Mouse (Mus musculus) embryonic facial prominence, embryonic 14.5 days (tissue): ENCODE measurements around the gene Gm20865. TPM values are rescaled to one million over a fixed set of nuclear protein-coding genes. Genes with fewer than 3 reads are reported as not detected.
"Not testable (repeated sequence)": the region's sequence is repeated elsewhere in the genome, so short reads cannot be mapped to it uniquely, and the experiment has no call there.

Experiments
- ATAC-seq: fragments of 200-750 bp; cut with Nextera tagmentation; 2 replicates; pipeline ENCODE4 v1.8.0; 2017; ENCODE audit warnings: low read depth, moderate number of reproducible peaks, moderate TSS enrichment
- DNase-seq: peaks from one replicate; pipeline ENCODE4 v3.0.0-alpha.2; 2015; ENCODE audit warnings: low spot score
- H3K27ac ChIP-seq: fragments of 300-500 bp; sonication (generic); replicated peaks from 2 replicates; pipeline ENCODE4 v1.5.1; 2014; ENCODE audit warnings: low read depth, mild to moderate bottlenecking, low read length, moderate library complexity
- H3K27me3 ChIP-seq: fragments of 300-500 bp; sonication (generic); replicated peaks from 2 replicates; pipeline ENCODE4 v1.6.1; 2014; ENCODE audit warnings: low read length; ENCODE audit not compliant: control insufficient read depth, insufficient read depth
- H3K36me3 ChIP-seq: fragments of 300-500 bp; sonication (generic); 2 replicates; pipeline ENCODE4 v1.6.1; 2014; ENCODE audit warnings: low read length, mixed read lengths; ENCODE audit not compliant: control insufficient read depth, insufficient read depth
- H3K4me1 ChIP-seq: fragments of 300-500 bp; sonication (generic); 2 replicates; pipeline ENCODE4 v1.6.1; 2014; ENCODE audit warnings: antibody characterized with exemption, low read length; ENCODE audit not compliant: control insufficient read depth, insufficient read depth
- H3K4me2 ChIP-seq: fragments of 300-500 bp; sonication (generic); 2 replicates; pipeline ENCODE4 v1.6.1; 2014; ENCODE audit warnings: low read depth, mild to moderate bottlenecking, low read length, moderate library complexity, mixed read lengths
- H3K4me3 ChIP-seq: fragments of 300-500 bp; sonication (generic); 2 replicates; pipeline ENCODE4 v1.5.1; 2014; ENCODE audit warnings: low read depth, mild to moderate bottlenecking, low read length
- H3K9ac ChIP-seq: fragments of 300-500 bp; sonication (generic); 2 replicates; pipeline ENCODE4 v1.6.1; 2014; ENCODE audit warnings: low read depth, mild to moderate bottlenecking, low read length, moderate library complexity, mixed read lengths
- H3K9me3 ChIP-seq: fragments of 300-500 bp; sonication (generic); 2 replicates; pipeline ENCODE4 v1.6.1; 2016; ENCODE audit warnings: low read length; ENCODE audit not compliant: control insufficient read depth
- WGBS: fragments of 180-500 bp; shearing (Covaris S2); extraction: QIAGEN DNeasy Blood & Tissue Kit; methylation state at CpG from one replicate; pipeline ENCODE4 v1.1.7; 2014; 5-methylcytosine and 5-hydroxymethylcytosine counted together
- polyA plus RNA-seq: library from polyadenylated mRNA; unstranded; fragments of >200 nt; fragmentation: Nextera tagmentation; extraction: Ambion mirVana; gene quantifications from 2 replicates; pipeline ENCODE4 v1.2.1, GENCODE M21; 2014

Gene Gm20865
- not detected in 2 replicates for polyA plus RNA-seq

DNA sequence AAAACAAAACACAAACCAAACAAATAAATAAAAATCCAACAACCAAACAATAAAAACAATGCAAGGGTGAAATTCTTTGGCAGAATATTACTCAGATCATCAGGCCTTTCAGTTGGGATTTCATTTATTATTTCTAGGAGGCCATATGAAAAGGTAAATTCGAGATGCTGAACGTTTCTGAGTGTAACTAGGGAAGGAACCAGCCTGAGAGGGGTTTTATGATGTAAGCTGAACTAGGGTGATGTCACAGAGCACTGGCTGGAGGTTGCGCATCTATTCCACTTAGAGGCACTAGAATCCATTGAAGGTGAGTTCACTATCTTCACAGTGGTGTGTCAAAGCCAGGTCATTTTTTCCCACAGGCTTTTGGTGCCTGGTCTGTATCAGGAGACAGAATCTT lies at the start of gene Gm20865:
Gene Gm20865 (plus strand): TSS at position 301 of the 400 bp plus-strand sequence.
- not testable (repeated sequence) for H3K36me3 ChIP-seq

More for the DNA sequence above, at the start of gene Gm20865:
- H3K27me3 ChIP-seq, DNase-seq, H3K9me3 ChIP-seq, H3K27ac ChIP-seq, ATAC-seq, H3K4me2 ChIP-seq, H3K9ac ChIP-seq, H3K4me3 ChIP-seq, H3K4me1 ChIP-seq: not testable (repeated sequence)
- WGBS = no CpG with 5 or more reads among the region's 3 CpGs

Other genes with a start within 250 kb of the Gm20865 start
- gene Gm29866, start 247.9 kb upstream of the Gm20865 start, polyA plus RNA-seq = not detected in 2 replicates
- not detected in 2 replicates for gene Gm20909, start 77.0 kb upstream of the Gm20865 start, polyA plus RNA-seq